Mouse (Mus musculus) lung, embryonic 14.5 days (tissue): ENCODE data around the gene Sphk1. TPM values are rescaled to one million over a fixed set of nuclear protein-coding genes. Genes with fewer than 3 reads are reported as not detected.
A peak's percentile ranks its signal among the peaks of the same experiment; 100 is the strongest.

ENCODE experiments used
- ATAC-seq: fragments of 200-750 bp; cut with Nextera tagmentation; 2 replicates; pipeline ENCODE4 v1.8.0; 2017; ENCODE audit warnings: mild to moderate bottlenecking, moderate TSS enrichment, moderate library complexity; ENCODE audit not compliant: insufficient read depth
- DNase-seq: peaks from one replicate; pipeline ENCODE4 v3.0.0-alpha.2; 2015
- H3K27ac ChIP-seq: fragments of 300-500 bp; sonication (generic); 2 replicates; pipeline ENCODE4 v1.5.1; 2014; ENCODE audit warnings: low read depth, mild to moderate bottlenecking, moderate library complexity
- H3K27me3 ChIP-seq: fragments of 300-500 bp; sonication (generic); 2 replicates; pipeline ENCODE4 v1.6.1; 2014; ENCODE audit warnings: low read length, control low read depth; ENCODE audit not compliant: insufficient read depth
- H3K36me3 ChIP-seq: fragments of 300-500 bp; sonication (generic); 2 replicates; pipeline ENCODE4 v1.6.1; 2014; ENCODE audit warnings: control low read depth; ENCODE audit not compliant: insufficient read depth
- H3K4me1 ChIP-seq: fragments of 300-500 bp; sonication (generic); 2 replicates; pipeline ENCODE4 v1.6.1; 2014; ENCODE audit warnings: antibody characterized with exemption, control low read depth; ENCODE audit not compliant: insufficient read depth
- H3K4me2 ChIP-seq: fragments of 300-500 bp; sonication (generic); 2 replicates; pipeline ENCODE4 v1.6.1; 2014; ENCODE audit warnings: mild to moderate bottlenecking
- H3K4me3 ChIP-seq: fragments of 300-500 bp; sonication (generic); 2 replicates; pipeline ENCODE4 v1.5.1; 2014; ENCODE audit warnings: low read depth, low read length
- H3K9ac ChIP-seq: fragments of 300-500 bp; sonication (generic); 2 replicates; pipeline ENCODE4 v1.6.1; 2014
- H3K9me3 ChIP-seq: fragments of 300-500 bp; sonication (generic); 2 replicates; pipeline ENCODE4 v1.6.1; 2016; ENCODE audit warnings: low read depth, low read length, control low read depth
- CTCF ChIP-seq: IDR thresholded peaks from 2 replicates; pipeline ENCODE4 v1.5.1; 2016; ENCODE audit warnings: antibody characterized with exemption, low read depth
- WGBS: fragments of 180-500 bp; shearing (Covaris S2); extraction: QIAGEN DNeasy Blood & Tissue Kit; methylation state at CpG from one replicate; pipeline ENCODE4 v1.1.7; 2014; 5-methylcytosine and 5-hydroxymethylcytosine counted together
- polyA plus RNA-seq: library from polyadenylated mRNA; unstranded; fragments of >200 nt; fragmentation: Nextera tagmentation; extraction: Ambion mirVana; gene quantifications from 2 replicates; pipeline ENCODE4 v1.2.1, GENCODE M21; 2014

Gene Sphk1
- polyA plus RNA-seq, 1 experiment from 2014 or later = 4.0 TPM

DNA sequence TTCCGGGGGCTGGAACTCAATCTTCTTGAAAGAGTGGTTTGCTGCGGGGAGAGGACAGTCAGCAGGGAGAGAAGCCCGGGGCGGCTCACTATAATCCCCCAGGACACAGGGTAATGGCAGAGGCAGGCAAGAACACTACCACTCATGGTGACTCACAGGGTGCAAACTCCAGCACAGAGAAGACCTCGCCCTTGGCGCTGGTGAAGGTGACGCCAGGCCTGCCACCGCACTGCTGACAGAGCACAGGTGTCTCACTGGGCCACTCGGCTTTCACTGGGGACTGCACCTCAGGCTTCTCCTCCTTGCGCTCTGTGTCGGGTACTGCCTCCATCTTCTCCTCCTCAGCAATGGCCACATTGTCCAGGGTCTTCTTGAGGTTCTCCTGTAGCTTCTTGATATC, 10.5 kb downstream of the Sphk1 start:
- TF ChIP-seq CTCF = no peak
- Histone ChIP-seq H3K4me1 (no peaks in the 10 kb centered on the region), H3K4me3 (no peak overlapping the region), H3K36me3 (peaks cover 83% of the 10 kb centered on the region), H3K27ac (no peak overlapping the region), H3K27me3 (no peaks in the 10 kb centered on the region), H3K9me3 (no peaks in the 10 kb centered on the region), H3K4me2 (no peak overlapping the region), H3K9ac (no peak overlapping the region)
- ATAC-seq (no peak), DNase-seq (no peak)
- WGBS = 92% methylated on average over 11 of the region's 11 CpGs

DNA sequence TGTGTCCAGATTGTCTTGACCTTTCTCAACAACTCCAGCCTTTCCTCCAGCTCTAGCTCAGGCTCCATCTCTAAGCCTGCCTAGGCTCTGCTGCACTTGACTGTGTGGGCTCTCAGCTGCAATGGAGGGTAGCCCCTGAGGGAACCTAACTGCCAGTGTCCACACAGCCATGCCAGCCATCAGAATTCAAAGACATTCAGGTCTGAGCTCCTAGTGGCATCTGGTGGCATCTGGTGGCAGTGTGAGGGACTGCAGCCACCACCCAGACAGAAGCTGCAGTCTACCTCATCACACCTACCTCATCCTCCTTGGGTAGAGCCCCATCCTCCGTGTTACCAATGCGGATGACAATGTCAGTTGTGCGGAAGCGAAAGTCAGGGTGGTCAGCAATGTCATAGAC, 12.4 kb downstream of the Sphk1 start:
- Histone ChIP-seq H3K4me2 (no peak overlapping the region), H3K9me3 (no peaks in the 10 kb centered on the region), H3K4me3 (no peak overlapping the region), H3K27me3 (no peaks in the 10 kb centered on the region), H3K9ac (no peak overlapping the region), H3K36me3 (peaks cover 91% of the 10 kb centered on the region), H3K27ac (no peak overlapping the region), H3K4me1 (no peaks in the 10 kb centered on the region)
- WGBS = 69% methylated on average over 4 of the region's 4 CpGs
- no peak for ATAC-seq
- peak; percentile 81 for TF ChIP-seq CTCF
- DNase-seq = peak; percentile 64

DNA sequence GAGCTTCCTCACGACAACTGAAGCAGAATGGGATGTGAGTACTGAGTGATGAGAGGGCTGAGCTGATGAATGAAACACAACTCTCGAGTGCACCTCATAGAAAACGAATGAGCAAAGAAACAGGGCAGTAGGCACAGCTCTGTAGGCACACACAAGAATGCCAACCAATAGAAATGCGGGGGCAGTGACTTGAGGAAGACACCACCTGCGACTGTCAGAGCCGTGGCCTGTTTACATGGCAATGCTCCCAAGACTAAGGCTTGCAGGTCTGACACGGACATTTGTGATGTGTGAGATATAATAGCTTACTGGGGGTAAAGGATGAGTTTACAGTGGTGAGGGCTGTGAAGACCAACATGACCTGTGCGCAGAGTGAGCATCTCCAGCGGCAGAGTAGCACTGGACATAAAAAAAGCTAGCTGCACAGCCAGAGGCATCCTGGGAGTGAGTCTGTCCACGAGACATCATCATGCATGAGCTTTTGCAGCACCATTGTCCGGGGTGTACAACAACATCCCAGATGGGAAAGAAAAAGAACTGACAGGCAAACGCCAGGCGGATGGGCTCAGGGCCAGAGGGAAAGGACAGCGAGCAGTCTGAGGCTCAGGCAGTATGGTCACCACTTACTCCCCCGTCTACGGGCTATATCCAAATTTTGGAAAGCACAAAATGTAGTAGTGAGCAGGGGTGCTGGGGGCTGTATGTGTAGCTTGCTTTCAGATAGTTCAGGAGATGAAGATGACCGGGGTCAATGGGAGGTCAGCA, 16.8 kb downstream of the Sphk1 start:
- ATAC-seq = no peak
- Histone ChIP-seq H3K9ac (no peak overlapping the region), H3K27ac (no peak overlapping the region), H3K27me3 (no peaks in the 10 kb centered on the region), H3K36me3 (peaks cover 55% of the 10 kb centered on the region), H3K4me1 (peaks cover 11% of the 10 kb centered on the region), H3K4me3 (no peak overlapping the region), H3K4me2 (no peak overlapping the region), H3K9me3 (no peaks in the 10 kb centered on the region)
- TF ChIP-seq CTCF = no peak
- WGBS = 75% methylated on average over 17 of the region's 17 CpGs
- DNase-seq = no peak

DNA sequence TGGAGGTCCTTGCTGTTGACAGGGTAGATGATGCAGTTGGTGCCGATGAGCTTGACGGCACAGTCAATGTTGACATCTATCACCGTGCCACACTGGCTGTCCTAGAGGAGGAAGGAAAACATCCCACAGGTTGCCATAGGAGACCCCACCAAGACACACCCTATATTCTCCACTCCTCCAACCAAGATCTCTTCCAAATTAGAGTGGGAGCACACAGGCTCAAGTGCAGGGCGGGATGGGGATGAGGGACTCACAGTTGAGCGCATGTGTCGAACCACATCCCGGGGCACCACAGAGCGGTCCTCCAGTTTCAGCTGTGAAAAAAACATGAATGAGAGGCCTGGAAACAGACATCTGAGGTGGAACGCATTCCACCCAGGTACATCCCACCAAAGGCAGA, 18.1 kb downstream of the Sphk1 start:
- ATAC-seq (no peak), DNase-seq (no peak)
- TF ChIP-seq CTCF = no peak
- 90% methylated on average over 9 of the region's 9 CpGs for WGBS
- Histone ChIP-seq H3K9me3 (no peaks in the 10 kb centered on the region), H3K4me1 (peaks cover 11% of the 10 kb centered on the region), H3K36me3 (peaks cover 42% of the 10 kb centered on the region), H3K27me3 (no peaks in the 10 kb centered on the region), H3K9ac (no peak overlapping the region), H3K27ac (no peak overlapping the region), H3K4me2 (no peak overlapping the region), H3K4me3 (no peak overlapping the region)

DNA sequence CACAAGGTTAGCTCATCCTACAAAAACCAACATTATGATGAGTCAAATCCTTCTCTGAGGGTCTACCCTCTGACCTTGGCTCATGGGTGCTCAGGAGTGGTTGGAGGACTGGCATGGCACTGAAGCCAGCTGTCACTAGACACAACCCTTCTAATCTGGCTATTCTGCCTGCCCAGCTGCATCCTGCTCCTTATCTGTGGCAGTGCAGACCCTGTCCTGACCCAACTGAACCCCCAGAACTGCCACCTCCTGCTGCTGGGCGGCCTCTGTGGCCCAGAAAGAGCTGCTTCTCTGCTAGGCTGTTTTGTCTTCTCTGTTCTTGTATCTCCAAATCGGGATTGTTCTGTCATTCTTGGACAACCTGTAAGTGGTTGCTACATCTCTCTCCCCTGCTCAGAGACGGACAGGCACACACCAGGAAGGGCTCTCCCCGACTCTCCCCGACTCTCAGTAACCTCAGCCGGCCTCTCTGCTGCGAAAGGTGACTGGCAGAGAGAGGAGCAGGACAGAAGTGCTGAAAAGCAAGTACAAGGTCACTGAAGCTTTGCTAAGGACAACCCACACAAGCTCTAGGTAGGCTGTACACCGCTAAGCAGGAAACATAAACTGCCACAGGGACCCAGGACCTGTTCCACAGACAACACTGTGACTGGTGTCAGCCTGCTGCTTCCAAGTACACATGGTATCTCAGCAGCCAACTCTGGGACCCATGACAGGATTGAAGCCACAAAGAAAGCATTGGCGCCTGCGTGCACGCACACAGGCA, 18.7 kb downstream of the Sphk1 start:
- DNase-seq (no peak), ATAC-seq (no peak)
- Histone ChIP-seq H3K4me3 (no peak overlapping the region), H3K27ac (no peak overlapping the region), H3K9ac (no peak overlapping the region), H3K27me3 (no peaks in the 10 kb centered on the region), H3K9me3 (no peaks in the 10 kb centered on the region), H3K36me3 (peaks cover 35% of the 10 kb centered on the region), H3K4me1 (peaks cover 11% of the 10 kb centered on the region), H3K4me2 (no peak overlapping the region)
- no peak for TF ChIP-seq CTCF
- 80% methylated on average over 11 of the region's 11 CpGs for WGBS

DNA sequence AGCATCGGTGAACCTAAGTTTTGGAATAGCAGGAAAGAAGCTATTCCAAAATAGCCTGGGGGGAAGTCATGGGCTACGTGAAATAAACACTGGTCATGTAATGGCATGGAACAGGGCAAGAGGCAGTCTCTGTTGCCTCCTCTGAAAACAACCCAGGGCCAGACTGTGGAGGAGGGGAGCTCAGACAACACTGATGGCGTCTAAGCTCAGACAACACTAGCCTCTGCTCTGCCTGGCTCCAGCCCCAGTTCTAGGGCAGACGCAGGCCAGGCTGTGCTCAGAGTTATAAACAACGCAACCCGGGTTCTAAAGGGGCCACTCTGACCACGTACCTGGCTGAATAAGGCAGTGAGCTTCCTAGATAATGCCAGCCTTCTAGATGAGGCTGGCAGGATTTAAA, 20.0 kb downstream of the Sphk1 start:
- DNase-seq = peak; percentile 57
- Histone ChIP-seq H3K4me3 (no peak overlapping the region), H3K4me1 (peaks cover 16% of the 10 kb centered on the region), H3K9me3 (no peaks in the 10 kb centered on the region), H3K27me3 (no peaks in the 10 kb centered on the region), H3K4me2 (no peak overlapping the region), H3K27ac (peak overlapping the region; percentile 54; the same call in 1 of the 2 replicates), H3K9ac (peak overlapping the region; percentile 10; the same call in 1 of the 2 replicates), H3K36me3 (peaks cover 22% of the 10 kb centered on the region)
- 35% methylated on average over 7 of the region's 7 CpGs for WGBS
- ATAC-seq = no peak
- TF ChIP-seq CTCF = no peak

DNA sequence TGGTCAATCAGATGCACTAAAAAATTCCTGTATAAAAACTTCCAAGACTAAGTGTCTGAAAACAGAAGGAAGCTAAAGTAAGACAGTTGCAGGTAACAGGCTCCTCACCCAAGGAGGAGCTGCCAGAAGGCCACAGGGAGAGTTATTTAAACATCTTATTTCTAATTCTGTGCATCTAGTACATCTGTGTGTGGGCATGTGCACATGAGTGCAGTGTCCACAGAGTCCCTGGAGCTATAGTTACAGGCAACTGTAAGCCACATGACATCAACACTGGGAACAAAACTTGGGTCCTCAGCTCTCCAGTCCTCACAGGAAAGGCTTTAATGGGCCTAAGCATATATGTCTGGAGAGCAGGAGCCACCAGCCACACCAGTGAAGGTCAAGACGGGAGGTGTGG, 21.5 kb downstream of the Sphk1 start:
- peaks cover 22% of the 10 kb centered on the region for H3K4me1 ChIP-seq
- 76% methylated on average over 1 of the region's 1 CpGs for WGBS
- DNase-seq = no peak

More for the DNA sequence above, 21.5 kb downstream of the Sphk1 start:
- no peak overlapping the region for H3K9ac ChIP-seq
- no peak overlapping the region for H3K27ac ChIP-seq
- H3K36me3 ChIP-seq = 0 out of 2 replicates have a peak, but pooled peaks cover 9% of the 10 kb centered on the region
- no peaks in the 10 kb centered on the region for H3K9me3 ChIP-seq
- H3K4me2 ChIP-seq = no peak overlapping the region
- no peak for ATAC-seq
- no peak for TF ChIP-seq CTCF
- H3K4me3 ChIP-seq = no peak overlapping the region
- no peaks in the 10 kb centered on the region for H3K27me3 ChIP-seq
